Mouse (Mus musculus): ENCODE results near the gene Ccdc153. TPM values are rescaled to one million over a fixed set of nuclear protein-coding genes. Genes with fewer than 3 reads are reported as not detected.

Ccdc153 gene
- polyA plus RNA-seq, 1 experiment from 2014 or later, result not detected

DNA sequence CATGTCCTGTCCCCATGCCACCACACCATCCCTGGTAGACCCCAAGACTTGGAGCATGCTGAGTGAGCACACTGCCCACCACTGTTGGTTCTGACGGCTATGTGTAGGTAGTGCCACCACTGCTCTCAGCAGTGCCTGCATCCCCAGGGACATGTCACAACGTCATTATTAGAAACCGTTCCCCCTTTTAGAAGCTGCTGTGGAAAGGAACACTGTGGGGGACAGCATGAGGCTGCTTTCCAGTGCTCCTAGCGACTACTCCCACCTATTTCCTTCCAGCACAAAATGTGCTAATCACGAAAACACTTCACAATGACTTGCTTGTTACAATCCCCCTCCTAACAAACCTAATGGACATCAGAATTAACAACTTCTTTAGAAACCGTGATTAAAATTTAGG is 14.5 kb upstream of the Ccdc153 start:
- Histone ChIP-seq H3K27me3 (replicated peaks) (no peaks in the 10 kb centered on the region), H3K4me2 (replicated peaks) (no peak overlapping the region), H3K9me3 (peaks cover 2% of the 10 kb centered on the region; the same call in 1 of the 2 replicates), H3K4me1 (peaks cover 4% of the 10 kb centered on the region; the same call in 1 of the 2 replicates), H3K9ac (no peak overlapping the region), H3K4me3 (no peak overlapping the region), H3K27ac (no peak overlapping the region), H3K36me3 (no peaks in the 10 kb centered on the region)
- WGBS, result 77% methylated on average over 6 of the region's 6 CpGs
- no peak for ATAC-seq (ENCODE audit: low FRiP score, low read depth)

DNA sequence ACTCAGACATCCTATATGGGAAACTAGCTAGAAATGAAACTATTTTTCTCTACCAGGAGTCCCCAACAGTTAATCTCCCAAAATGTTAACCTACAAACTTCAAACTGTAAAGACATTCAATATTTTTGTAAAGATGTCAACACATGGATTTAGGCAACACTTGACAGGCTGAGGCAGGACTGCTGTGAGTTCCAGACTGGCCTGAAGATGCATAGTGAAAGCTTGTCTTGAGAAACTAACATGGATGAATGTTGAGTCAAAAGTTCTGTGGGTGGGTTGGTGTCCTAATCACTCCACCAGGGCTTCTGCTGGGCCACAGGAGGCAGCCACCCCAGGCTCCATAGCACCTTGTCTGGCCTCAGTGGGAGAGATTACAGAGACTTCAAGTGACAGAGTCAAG is 8.9 kb upstream of the Ccdc153 start:
- Histone ChIP-seq H3K27ac (no peak overlapping the region), H3K9me3 (no peaks in the 10 kb centered on the region), H3K27me3 (replicated peaks) (no peaks in the 10 kb centered on the region), H3K4me2 (replicated peaks) (peak overlapping the region; percentile 61), H3K9ac (no peak overlapping the region), H3K4me1 (peaks cover 14% of the 10 kb centered on the region), H3K36me3 (no peaks in the 10 kb centered on the region), H3K4me3 (no peak overlapping the region)
- ATAC-seq (ENCODE audit: low FRiP score, low read depth), result no peak

GRCm38 (mm10) chr9:44233021-44233801 is 7.3 kb upstream of the Ccdc153 start:
- Histone ChIP-seq H3K9me3 (no peaks in the 10 kb centered on the region), H3K27ac (peak overlapping the region; percentile 86), H3K4me3 (peak overlapping the region; percentile 65), H3K9ac (peak overlapping the region; percentile 77), H3K27me3 (replicated peaks) (no peaks in the 10 kb centered on the region), H3K4me1 (peaks cover 14% of the 10 kb centered on the region), H3K4me2 (replicated peaks) (peak overlapping the region; percentile 61), H3K36me3 (no peaks in the 10 kb centered on the region)
- peak; percentile 85 for ATAC-seq (ENCODE audit: low FRiP score, low read depth)
- 2% methylated on average over 39 of the region's 40 CpGs for WGBS

- H3K27me3 ChIP-seq (replicated peaks), result no peaks in the 10 kb centered on the region
- H3K9ac ChIP-seq, result peak within 1 kb of the TSS; percentile 77
- H3K4me2 ChIP-seq (replicated peaks), result peak within 1 kb of the TSS; percentile 61
- under 1% methylated on average over 70 of the region's 76 CpGs for WGBS
- H3K36me3 ChIP-seq, result no peaks in the 10 kb centered on the region
- peaks cover 14% of the 10 kb centered on the region for H3K4me1 ChIP-seq
- H3K9me3 ChIP-seq, result no peaks in the 10 kb centered on the region
- H3K27ac ChIP-seq, result peak within 1 kb of the TSS; percentile 86
- H3K4me3 ChIP-seq, result peak within 1 kb of the TSS; percentile 65
- peak; percentile 94 for ATAC-seq (ENCODE audit: low FRiP score, low read depth)
These were observed 6.5 kb upstream of the Ccdc153 start, which contains the start of gene Cbl for GRCm38 (mm10) chr9:44233802-44234478. TSS of gene Cbl (minus strand) at chr9:44234049.

GRCm38 (mm10) chr9:44234479-44235427 is 5.7 kb upstream of the Ccdc153 start:
- 28% methylated on average over 19 of the region's 19 CpGs for WGBS
- Histone ChIP-seq H3K27me3 (replicated peaks) (no peaks in the 10 kb centered on the region), H3K36me3 (no peaks in the 10 kb centered on the region), H3K4me2 (replicated peaks) (peak overlapping the region; percentile 61), H3K4me3 (peak overlapping the region; percentile 65; the same call in 1 of the 2 replicates), H3K9ac (no peak overlapping the region), H3K9me3 (no peaks in the 10 kb centered on the region), H3K4me1 (peaks cover 14% of the 10 kb centered on the region), H3K27ac (no peak overlapping the region)
- ATAC-seq (ENCODE audit: low FRiP score, low read depth), result no peak

GRCm38 (mm10) chr9:44236601-44237000 is 3.9 kb upstream of the Ccdc153 start:
- Histone ChIP-seq H3K27me3 (replicated peaks) (no peaks in the 10 kb centered on the region), H3K36me3 (no peaks in the 10 kb centered on the region), H3K4me1 (peaks cover 11% of the 10 kb centered on the region), H3K27ac (no peak overlapping the region), H3K4me2 (replicated peaks) (no peak overlapping the region), H3K9me3 (no peaks in the 10 kb centered on the region), H3K9ac (no peak overlapping the region), H3K4me3 (no peak overlapping the region)
- ATAC-seq (ENCODE audit: low FRiP score, low read depth), result no peak
- 70% methylated on average over 4 of the region's 4 CpGs for WGBS

- Histone ChIP-seq H3K36me3 (no peaks in the 10 kb centered on the region), H3K9me3 (no peaks in the 10 kb centered on the region), H3K4me3 (no peak overlapping the region), H3K27me3 (replicated peaks) (no peaks in the 10 kb centered on the region), H3K27ac (no peak overlapping the region), H3K4me1 (peaks cover 6% of the 10 kb centered on the region), H3K4me2 (replicated peaks) (no peak overlapping the region), H3K9ac (no peak overlapping the region)
- ATAC-seq (ENCODE audit: low FRiP score, low read depth), result no peak
- 80% methylated on average over 4 of the region's 4 CpGs for WGBS
These were observed 3.3 kb upstream of the Ccdc153 start for GRCm38 (mm10) chr9:44237128-44237527.

GRCm38 (mm10) chr9:44238501-44239190 is 1.8 kb upstream of the Ccdc153 start:
- Histone ChIP-seq H3K4me2 (replicated peaks) (no peak overlapping the region), H3K4me3 (no peak overlapping the region), H3K27me3 (replicated peaks) (no peaks in the 10 kb centered on the region), H3K9me3 (no peaks in the 10 kb centered on the region), H3K9ac (no peak overlapping the region), H3K27ac (no peak overlapping the region), H3K36me3 (no peaks in the 10 kb centered on the region), H3K4me1 (no peaks in the 10 kb centered on the region)
- no peak for ATAC-seq (ENCODE audit: low FRiP score, low read depth)
- WGBS, result 82% methylated on average over 17 of the region's 17 CpGs

- WGBS, result 13% methylated on average over 5 of the region's 5 CpGs
These were observed 1.0 kb upstream of the Ccdc153 start for GRCm38 (mm10) chr9:44239447-44239846.

DNA sequence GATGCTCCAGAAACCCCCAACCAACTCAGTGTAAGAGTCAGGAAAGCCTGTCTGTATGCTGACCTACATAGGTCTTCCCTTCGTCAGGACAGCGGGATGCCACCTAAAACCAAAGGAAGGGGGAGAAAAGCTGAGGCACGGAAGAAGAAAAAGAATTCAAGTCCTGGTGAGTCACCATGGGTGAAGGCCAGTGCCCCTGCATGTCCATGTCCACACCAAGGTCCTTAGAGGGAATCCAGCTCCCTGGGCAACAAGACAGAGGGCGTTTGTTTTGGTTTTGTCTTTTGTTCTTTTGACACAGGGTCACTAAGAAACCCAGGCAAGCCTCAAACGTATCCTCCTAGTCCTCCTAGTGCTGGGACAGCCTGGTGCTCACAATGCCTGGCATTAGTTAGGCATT is 435 bp downstream of the Ccdc153 start:
- no peaks in the 10 kb centered on the region for H3K9me3 ChIP-seq
- no peak overlapping the region for H3K27ac ChIP-seq
- H3K9ac ChIP-seq, result no peak overlapping the region
- no peak for ATAC-seq (ENCODE audit: low FRiP score, low read depth)
- no peak overlapping the region for H3K4me3 ChIP-seq
- H3K36me3 ChIP-seq, result no peaks in the 10 kb centered on the region
- H3K4me2 ChIP-seq (replicated peaks), result no peak overlapping the region
- 57% methylated on average over 5 of the region's 5 CpGs for WGBS
- H3K27me3 ChIP-seq (replicated peaks), result no peaks in the 10 kb centered on the region
- H3K4me1 ChIP-seq, result no peaks in the 10 kb centered on the region

More at GRCm38 (mm10) chr9:44239447-44239846, 1.0 kb upstream of the Ccdc153 start:
- Histone ChIP-seq H3K9ac (no peak overlapping the region), H3K27ac (no peak overlapping the region), H3K36me3 (no peaks in the 10 kb centered on the region), H3K4me2 (replicated peaks) (no peak overlapping the region), H3K27me3 (replicated peaks) (no peaks in the 10 kb centered on the region), H3K4me3 (no peak overlapping the region), H3K4me1 (no peaks in the 10 kb centered on the region), H3K9me3 (no peaks in the 10 kb centered on the region)
- ATAC-seq (ENCODE audit: low FRiP score, low read depth), result no peak

- WGBS, result 78% methylated on average over 9 of the region's 9 CpGs
- Histone ChIP-seq H3K4me1 (no peaks in the 10 kb centered on the region), H3K36me3 (no peaks in the 10 kb centered on the region), H3K4me2 (replicated peaks) (no peak overlapping the region), H3K9ac (no peak overlapping the region), H3K9me3 (no peaks in the 10 kb centered on the region), H3K27ac (no peak overlapping the region), H3K27me3 (replicated peaks) (no peaks in the 10 kb centered on the region), H3K4me3 (no peak overlapping the region)
- no peak for ATAC-seq (ENCODE audit: low FRiP score, low read depth)
These were observed 942 bp downstream of the Ccdc153 start for GRCm38 (mm10) chr9:44241418-44241817.
